Mouse (Mus musculus) cortical plate, adult 2 months (tissue): Measurements from ENCODE around the gene Usp44.

Source experiments
- CTCF ChIP-seq: fragments of 200-500 bp; IDR thresholded peaks from 2 replicates; pipeline ENCODE4 v1.5.1; 2011; ENCODE audit warnings: mild to moderate bottlenecking, control low read depth, low read length; ENCODE audit not compliant: insufficient read depth; ENCODE audit errors: extremely low read depth
- POLR2A ChIP-seq: fragments of 200-500 bp; IDR thresholded peaks from 2 replicates; pipeline ENCODE4 v1.6.1; 2011; ENCODE audit warnings: mild to moderate bottlenecking, low read length, control low read depth; ENCODE audit not compliant: insufficient read depth; ENCODE audit errors: extremely low read depth

- TF ChIP-seq CTCF (no peak), POLR2A (no peak)
Observed at GRCm38 (mm10) chr10:93813755-93814154, 17.6 kb upstream of the Usp44 start.
